Mouse (Mus musculus) stomach, embryonic 14.5 days (tissue): ENCODE measurements around the gene Klhl24. TPM values are rescaled to one million over a fixed set of nuclear protein-coding genes. Genes with fewer than 3 reads are reported as not detected.
"Not testable (repeated sequence)": the region's sequence is repeated elsewhere in the genome, so short reads cannot be mapped to it uniquely, and the experiment has no call there.

Experiments
- ATAC-seq: fragments of 200-750 bp; cut with Nextera tagmentation; 2 replicates; pipeline ENCODE4 v1.8.0; 2017; ENCODE audit warnings: low read depth, moderate TSS enrichment; ENCODE audit not compliant: insufficient number of reproducible peaks, insufficient read depth, low FRiP score
- H3K27ac ChIP-seq: fragments of 300-500 bp; sonication (generic); 2 replicates; pipeline ENCODE4 v1.5.1; 2014; ENCODE audit warnings: mild to moderate bottlenecking, low read length, moderate library complexity, mixed read lengths
- H3K27me3 ChIP-seq: fragments of 300-500 bp; sonication (generic); 2 replicates; pipeline ENCODE4 v1.6.1; 2014; ENCODE audit warnings: low read length, control low read depth, mixed read lengths; ENCODE audit not compliant: control insufficient read depth, insufficient read depth
- H3K36me3 ChIP-seq: fragments of 300-500 bp; sonication (generic); 2 replicates; pipeline ENCODE4 v1.6.1; 2014; ENCODE audit warnings: mild to moderate bottlenecking, control low read depth, low read length, moderate library complexity, mixed read lengths; ENCODE audit not compliant: control insufficient read depth, insufficient read depth
- H3K4me1 ChIP-seq: fragments of 300-500 bp; sonication (generic); 2 replicates; pipeline ENCODE4 v1.6.1; 2014; ENCODE audit warnings: low read length, control low read depth, mixed read lengths; ENCODE audit not compliant: control insufficient read depth, insufficient read depth
- H3K4me2 ChIP-seq: fragments of 300-500 bp; sonication (generic); replicated peaks from 2 replicates; pipeline ENCODE4 v1.6.1; 2014; ENCODE audit warnings: low read depth, low read length, control low read depth
- H3K4me3 ChIP-seq: fragments of 300-500 bp; sonication (generic); 2 replicates; pipeline ENCODE4 v1.5.1; 2014; ENCODE audit warnings: low read depth, low read length, control low read depth
- H3K9ac ChIP-seq: fragments of 300-500 bp; sonication (generic); replicated peaks from 2 replicates; pipeline ENCODE4 v1.6.1; 2014; ENCODE audit warnings: low read depth, mild to moderate bottlenecking, control low read depth, low read length, moderate library complexity, mixed read lengths
- H3K9me3 ChIP-seq: fragments of 300-500 bp; sonication (generic); 2 replicates; pipeline ENCODE4 v1.6.1; 2016; ENCODE audit warnings: low read depth, low read length, control low read depth; ENCODE audit not compliant: control insufficient read depth
- WGBS: fragments of 180-500 bp; shearing (Covaris S2); extraction: QIAGEN DNeasy Blood & Tissue Kit; methylation state at CpG from one replicate; pipeline ENCODE4 v1.1.7; 2014; 5-methylcytosine and 5-hydroxymethylcytosine counted together
- polyA plus RNA-seq: library from polyadenylated mRNA; unstranded; fragments of >200 nt; fragmentation: Nextera tagmentation; extraction: Ambion mirVana; gene quantifications from 2 replicates; pipeline ENCODE4 v1.2.1, GENCODE M21; 2014

The Klhl24 gene
- polyA plus RNA-seq, 1 experiment from 2014 or later = 32.6 TPM

GRCm38 (mm10) chr16:20112649-20113048 lies 15.3 kb downstream of the Klhl24 start:
- no peak overlapping the region for H3K27ac ChIP-seq
- 72% methylated on average over 2 of the region's 2 CpGs for WGBS
- H3K9me3 ChIP-seq = no peaks in the 10 kb centered on the region
- no peaks in the 10 kb centered on the region for H3K4me1 ChIP-seq
- H3K4me2 ChIP-seq = no peak overlapping the region
- H3K4me3 ChIP-seq = no peak overlapping the region
- H3K27me3 ChIP-seq = no peaks in the 10 kb centered on the region
- no peak for ATAC-seq
- H3K36me3 ChIP-seq = peaks cover 22% of the 10 kb centered on the region
- H3K9ac ChIP-seq = no peak overlapping the region

DNA sequence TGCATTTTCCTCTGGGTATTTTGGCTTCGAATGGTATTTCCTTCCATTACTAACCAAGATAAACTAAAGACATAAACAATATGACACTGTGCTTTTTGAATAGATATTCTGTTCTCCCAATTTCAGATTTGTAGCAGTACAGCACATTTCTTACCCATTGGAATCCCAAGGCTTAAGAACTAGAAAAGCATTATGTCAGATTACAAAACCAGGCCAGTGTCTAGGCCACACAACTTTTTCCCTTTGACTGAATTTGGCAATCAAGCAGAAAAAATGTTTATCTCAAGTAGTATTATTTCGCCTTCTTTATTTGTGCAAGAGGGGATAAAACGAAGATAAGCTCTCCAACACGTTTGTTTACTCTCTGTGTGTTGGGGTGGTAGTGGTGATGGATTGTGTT lies 18.7 kb downstream of the Klhl24 start:
- H3K9ac ChIP-seq = no peak overlapping the region
- H3K27ac ChIP-seq = peak overlapping the region; percentile 44; the same call in 1 of the 2 replicates
- no peaks in the 10 kb centered on the region for H3K9me3 ChIP-seq
- no peaks in the 10 kb centered on the region for H3K27me3 ChIP-seq
- no peak overlapping the region for H3K4me2 ChIP-seq
- no peak overlapping the region for H3K4me3 ChIP-seq
- 49% methylated on average over 4 of the region's 4 CpGs for WGBS
- no peak for ATAC-seq
- H3K36me3 ChIP-seq = peaks cover 29% of the 10 kb centered on the region
- H3K4me1 ChIP-seq = no peaks in the 10 kb centered on the region

GRCm38 (mm10) chr16:20126319-20126883 lies 29.1 kb downstream of the Klhl24 start:
- H3K36me3 ChIP-seq = peaks cover 27% of the 10 kb centered on the region
- not testable (repeated sequence) for H3K4me2 ChIP-seq, H3K4me3 ChIP-seq, H3K4me1 ChIP-seq, ATAC-seq, H3K27ac ChIP-seq, H3K9me3 ChIP-seq, H3K27me3 ChIP-seq, H3K9ac ChIP-seq
- 75% methylated on average over 10 of the region's 10 CpGs for WGBS

DNA sequence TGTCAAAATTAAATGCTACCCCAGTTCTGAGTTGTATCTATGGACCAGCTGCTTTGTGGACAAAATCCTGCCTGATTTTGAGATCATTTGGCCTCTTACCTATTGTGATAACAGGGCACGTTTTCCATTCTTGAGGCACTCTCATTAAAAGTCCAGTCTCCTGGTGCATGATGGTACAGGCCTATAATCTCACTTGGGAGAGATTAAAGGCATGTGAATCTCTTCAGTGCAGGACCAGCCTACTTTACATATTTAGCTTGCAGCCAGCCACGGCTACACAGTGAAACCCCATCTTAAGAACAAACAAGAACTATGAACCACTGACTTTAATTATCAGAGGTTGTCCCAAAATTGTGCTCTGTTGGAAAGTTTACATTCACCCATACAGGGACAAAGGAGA lies 33.1 kb downstream of the Klhl24 start:
- H3K27ac ChIP-seq = no peak overlapping the region
- no peaks in the 10 kb centered on the region for H3K27me3 ChIP-seq
- H3K9ac ChIP-seq = no peak overlapping the region
- H3K4me3 ChIP-seq = no peak overlapping the region
- H3K36me3 ChIP-seq = peaks cover 13% of the 10 kb centered on the region
- no peaks in the 10 kb centered on the region for H3K9me3 ChIP-seq
- no peak overlapping the region for H3K4me2 ChIP-seq
- no peak for ATAC-seq
- WGBS = 65% methylated on average over 2 of the region's 2 CpGs
- no peaks in the 10 kb centered on the region for H3K4me1 ChIP-seq

DNA sequence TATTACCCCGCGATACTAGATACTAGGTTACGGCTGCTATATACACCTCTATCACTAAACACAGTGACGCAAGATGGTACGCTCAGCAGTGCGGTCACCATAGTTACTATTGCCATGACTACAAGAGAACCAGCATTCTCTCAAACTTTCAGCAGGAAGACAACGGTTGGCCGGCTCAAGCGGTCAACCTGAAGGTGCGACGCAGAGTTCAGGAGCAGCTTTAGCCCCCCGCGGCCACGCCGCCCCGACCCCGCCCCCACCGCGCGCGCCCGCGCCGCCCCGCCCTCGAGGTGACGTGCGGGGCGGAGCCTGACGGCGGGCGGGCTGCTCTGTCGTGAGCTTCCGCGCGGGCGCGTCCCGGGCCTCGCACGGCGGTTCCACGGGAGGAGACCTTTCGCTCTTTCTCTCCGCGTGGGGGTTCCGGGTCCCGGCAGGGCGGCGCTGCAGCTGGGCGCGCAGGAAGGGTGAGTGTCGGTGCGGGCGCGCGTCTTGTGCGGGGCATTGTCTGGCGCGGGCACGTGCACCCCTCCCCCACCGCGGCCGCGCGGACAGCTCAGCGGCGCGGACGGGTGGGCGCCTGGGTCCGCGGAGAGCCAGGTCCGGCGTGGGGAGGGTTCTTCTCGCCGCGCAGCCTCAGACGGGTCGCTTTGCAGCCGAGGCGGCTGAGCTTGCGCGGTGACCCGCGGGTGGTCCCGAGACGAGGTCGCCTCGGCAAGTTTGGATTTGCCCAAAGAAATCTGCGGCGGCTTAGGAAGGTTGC lies 43.6 kb downstream of the Klhl24 start, which contains the start of gene Yeats2:
Gene Yeats2 (plus strand): TSS at position 292 of the 760 bp plus-strand sequence.
- ATAC-seq = peak; percentile 94
- no peaks in the 10 kb centered on the region for H3K36me3 ChIP-seq
- H3K4me3 ChIP-seq = peak within 1 kb of the TSS; percentile 73
- no peaks in the 10 kb centered on the region for H3K9me3 ChIP-seq
- H3K27ac ChIP-seq = peak within 1 kb of the TSS; percentile 94
- H3K4me1 ChIP-seq = peaks cover 6% of the 10 kb centered on the region; the same call in 1 of the 2 replicates
- peak within 1 kb of the TSS; percentile 78 for H3K4me2 ChIP-seq
- WGBS = under 1% methylated on average over 78 of the region's 92 CpGs
- H3K9ac ChIP-seq = peak within 1 kb of the TSS; percentile 79
- no peaks in the 10 kb centered on the region for H3K27me3 ChIP-seq

DNA sequence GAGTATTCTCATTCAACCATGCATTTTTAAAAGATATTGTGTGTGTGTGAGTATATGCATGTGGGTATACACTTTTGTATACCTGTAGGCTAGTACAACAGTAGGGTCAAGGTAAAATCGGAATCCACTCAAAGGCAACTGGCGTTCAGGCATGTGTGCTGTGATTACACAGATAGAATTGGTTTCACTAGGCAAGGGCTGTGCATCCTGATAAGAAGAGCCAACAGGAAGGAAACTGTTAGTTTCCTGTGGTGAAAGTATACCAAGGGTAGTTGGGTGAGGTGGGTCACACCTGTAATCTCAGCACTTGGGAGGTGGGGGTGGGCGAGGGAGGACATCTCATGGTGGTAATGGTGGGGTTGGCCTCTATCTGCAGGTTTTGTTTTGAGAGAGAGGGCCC lies 47.2 kb downstream of the Klhl24 start:
- Histone ChIP-seq H3K9ac (no peak overlapping the region), H3K36me3 (no peaks in the 10 kb centered on the region), H3K9me3 (no peaks in the 10 kb centered on the region), H3K27me3 (no peaks in the 10 kb centered on the region), H3K4me1 (peaks cover 6% of the 10 kb centered on the region; the same call in 1 of the 2 replicates), H3K4me2 (no peak overlapping the region), H3K4me3 (no peak overlapping the region), H3K27ac (no peak overlapping the region)
- WGBS = 94% methylated on average over 3 of the region's 3 CpGs
- no peak for ATAC-seq

GRCm38 (mm10) chr16:20151991-20152390 lies 54.6 kb downstream of the Klhl24 start:
- H3K4me3 ChIP-seq = no peak overlapping the region
- no peaks in the 10 kb centered on the region for H3K27me3 ChIP-seq
- H3K36me3 ChIP-seq = peaks cover 29% of the 10 kb centered on the region
- 44% methylated on average over 5 of the region's 5 CpGs for WGBS
- no peak overlapping the region for H3K4me2 ChIP-seq
- no peaks in the 10 kb centered on the region for H3K4me1 ChIP-seq
- no peak overlapping the region for H3K27ac ChIP-seq
- no peak overlapping the region for H3K9ac ChIP-seq
- H3K9me3 ChIP-seq = no peaks in the 10 kb centered on the region
- no peak for ATAC-seq

GRCm38 (mm10) chr16:20153742-20154141 lies 56.4 kb downstream of the Klhl24 start:
- no peak overlapping the region for H3K9ac ChIP-seq
- H3K27ac ChIP-seq = no peak overlapping the region
- 69% methylated on average over 3 of the region's 3 CpGs for WGBS
- H3K4me3 ChIP-seq = no peak overlapping the region
- H3K4me2 ChIP-seq = no peak overlapping the region
- H3K9me3 ChIP-seq = no peaks in the 10 kb centered on the region
- H3K27me3 ChIP-seq = no peaks in the 10 kb centered on the region
- H3K4me1 ChIP-seq = no peaks in the 10 kb centered on the region
- no peak for ATAC-seq
- peaks cover 42% of the 10 kb centered on the region for H3K36me3 ChIP-seq
